Mouse (Mus musculus): Measurements from ENCODE around the gene Vps13d. TPM values are rescaled to one million over a fixed set of nuclear protein-coding genes. Genes with fewer than 3 reads are reported as not detected.

Gene Vps13d
- polyA plus RNA-seq (2014; fragmentation: Nextera tagmentation; extraction: Ambion mirVana): 12.1 and 12.7 TPM in 2 replicates

GRCm38 (mm10) chr4:145194559-145195162 lies at the start of gene Vps13d:
Vps13d (minus strand) TSS chr4:145195005.
- peak within 1 kb of the TSS; percentile 72 for H3K27ac ChIP-seq
- peak; percentile 96 for DNase-seq (ENCODE audit: low spot score)
- H3K9ac ChIP-seq: peak within 1 kb of the TSS; percentile 92
- H3K27me3 ChIP-seq (ENCODE audit: control insufficient read depth, insufficient read depth, low read length): no peaks in the 10 kb centered on the region
- peak within 1 kb of the TSS; percentile 84 for H3K4me2 ChIP-seq (replicated peaks)
- H3K4me1 ChIP-seq (replicated peaks; ENCODE audit: control insufficient read depth, insufficient read depth, low read length): peaks cover 13% of the 10 kb centered on the region
- H3K4me3 ChIP-seq (replicated peaks; ENCODE audit: low read length): peak within 1 kb of the TSS; percentile 92
- ATAC-seq (ENCODE audit: low FRiP score): peak; percentile 95
- H3K36me3 ChIP-seq (replicated peaks; ENCODE audit: control insufficient read depth, insufficient read depth): peaks cover 10% of the 10 kb centered on the region
- under 1% methylated on average over 53 of the region's 53 CpGs for WGBS
- no peaks in the 10 kb centered on the region for H3K9me3 ChIP-seq (ENCODE audit: control insufficient read depth, low read length)

GRCm38 (mm10) chr4:145242719-145243350 lies 48.0 kb upstream of the Vps13d start:
- Histone ChIP-seq H3K4me1 (replicated peaks; ENCODE audit: control insufficient read depth, insufficient read depth, low read length) (peaks cover 11% of the 10 kb centered on the region; the same call in 1 of the 2 replicates), H3K27ac (no peak overlapping the region)
- no peak for ATAC-seq (ENCODE audit: low FRiP score)

GRCm38 (mm10) chr4:145240723-145241231 lies 46.0 kb upstream of the Vps13d start:
- Histone ChIP-seq H3K36me3 (replicated peaks; ENCODE audit: control insufficient read depth, insufficient read depth) (no peaks in the 10 kb centered on the region), H3K27me3 (ENCODE audit: control insufficient read depth, insufficient read depth, low read length) (peaks cover 9% of the 10 kb centered on the region; the same call in 1 of the 2 replicates), H3K9me3 (ENCODE audit: control insufficient read depth, low read length) (no peaks in the 10 kb centered on the region), H3K9ac (no peak overlapping the region), H3K4me3 (replicated peaks; ENCODE audit: low read length) (no peak overlapping the region), H3K4me1 (replicated peaks; ENCODE audit: control insufficient read depth, insufficient read depth, low read length) (0 out of 2 replicates have a peak, but pooled peaks cover 1% of the 10 kb centered on the region), H3K27ac (no peak overlapping the region), H3K4me2 (replicated peaks) (no peak overlapping the region)
- WGBS: 80% methylated on average over 4 of the region's 4 CpGs
- no peak for ATAC-seq (ENCODE audit: low FRiP score)
- no peak for DNase-seq (ENCODE audit: low spot score)

More at GRCm38 (mm10) chr4:145242719-145243350, 48.0 kb upstream of the Vps13d start:
- 61% methylated on average over 1 of the region's 1 CpGs for WGBS
- H3K36me3 ChIP-seq (replicated peaks; ENCODE audit: control insufficient read depth, insufficient read depth): no peaks in the 10 kb centered on the region
- no peak overlapping the region for H3K4me3 ChIP-seq (replicated peaks; ENCODE audit: low read length)
- no peak for DNase-seq (ENCODE audit: low spot score)
- H3K4me2 ChIP-seq (replicated peaks): no peak overlapping the region
- H3K9ac ChIP-seq: no peak overlapping the region
- no peaks in the 10 kb centered on the region for H3K9me3 ChIP-seq (ENCODE audit: control insufficient read depth, low read length)
- H3K27me3 ChIP-seq (ENCODE audit: control insufficient read depth, insufficient read depth, low read length): peaks cover 29% of the 10 kb centered on the region

- Histone ChIP-seq H3K27ac (no peak overlapping the region), H3K4me2 (replicated peaks) (no peak overlapping the region), H3K4me3 (replicated peaks; ENCODE audit: low read length) (no peak overlapping the region), H3K27me3 (ENCODE audit: control insufficient read depth, insufficient read depth, low read length) (no peaks in the 10 kb centered on the region), H3K9me3 (ENCODE audit: control insufficient read depth, low read length) (no peaks in the 10 kb centered on the region), H3K36me3 (replicated peaks; ENCODE audit: control insufficient read depth, insufficient read depth) (no peaks in the 10 kb centered on the region), H3K4me1 (replicated peaks; ENCODE audit: control insufficient read depth, insufficient read depth, low read length) (no peaks in the 10 kb centered on the region), H3K9ac (no peak overlapping the region)
- WGBS: 46% methylated on average over 4 of the region's 4 CpGs
- peak; percentile 55 for DNase-seq (ENCODE audit: low spot score)
- ATAC-seq (ENCODE audit: low FRiP score): peak; percentile 74; the same call in 1 of the 2 replicates
Measured at GRCm38 (mm10) chr4:145239049-145239830, 44.4 kb upstream of the Vps13d start.

- Histone ChIP-seq H3K4me1 (replicated peaks; ENCODE audit: control insufficient read depth, insufficient read depth, low read length) (no peaks in the 10 kb centered on the region), H3K27me3 (ENCODE audit: control insufficient read depth, insufficient read depth, low read length) (no peaks in the 10 kb centered on the region), H3K4me2 (replicated peaks) (no peak overlapping the region), H3K4me3 (replicated peaks; ENCODE audit: low read length) (no peak overlapping the region), H3K9ac (no peak overlapping the region), H3K9me3 (ENCODE audit: control insufficient read depth, low read length) (no peaks in the 10 kb centered on the region), H3K36me3 (replicated peaks; ENCODE audit: control insufficient read depth, insufficient read depth) (no peaks in the 10 kb centered on the region), H3K27ac (no peak overlapping the region)
- no peak for ATAC-seq (ENCODE audit: low FRiP score)
- DNase-seq (ENCODE audit: low spot score): no peak
- WGBS: 92% methylated on average over 7 of the region's 7 CpGs
Measured at GRCm38 (mm10) chr4:145236027-145236426, 41.2 kb upstream of the Vps13d start.

- WGBS: 24% methylated on average over 3 of the region's 3 CpGs
- no peak overlapping the region for H3K4me2 ChIP-seq (replicated peaks)
- ATAC-seq (ENCODE audit: low FRiP score): no peak
Measured at GRCm38 (mm10) chr4:145233487-145234228, 38.9 kb upstream of the Vps13d start.

GRCm38 (mm10) chr4:145231732-145232131 lies 36.9 kb upstream of the Vps13d start:
- Histone ChIP-seq H3K36me3 (replicated peaks; ENCODE audit: control insufficient read depth, insufficient read depth) (no peaks in the 10 kb centered on the region), H3K27me3 (ENCODE audit: control insufficient read depth, insufficient read depth, low read length) (no peaks in the 10 kb centered on the region), H3K4me1 (replicated peaks; ENCODE audit: control insufficient read depth, insufficient read depth, low read length) (no peaks in the 10 kb centered on the region), H3K4me3 (replicated peaks; ENCODE audit: low read length) (no peak overlapping the region), H3K27ac (no peak overlapping the region), H3K9me3 (ENCODE audit: control insufficient read depth, low read length) (no peaks in the 10 kb centered on the region), H3K4me2 (replicated peaks) (no peak overlapping the region), H3K9ac (no peak overlapping the region)
- 93% methylated on average over 5 of the region's 5 CpGs for WGBS
- no peak for DNase-seq (ENCODE audit: low spot score)
- ATAC-seq (ENCODE audit: low FRiP score): no peak

More at GRCm38 (mm10) chr4:145233487-145234228, 38.9 kb upstream of the Vps13d start:
- no peaks in the 10 kb centered on the region for H3K4me1 ChIP-seq (replicated peaks; ENCODE audit: control insufficient read depth, insufficient read depth, low read length)
- H3K27ac ChIP-seq: no peak overlapping the region
- no peaks in the 10 kb centered on the region for H3K9me3 ChIP-seq (ENCODE audit: control insufficient read depth, low read length)
- no peaks in the 10 kb centered on the region for H3K36me3 ChIP-seq (replicated peaks; ENCODE audit: control insufficient read depth, insufficient read depth)
- no peaks in the 10 kb centered on the region for H3K27me3 ChIP-seq (ENCODE audit: control insufficient read depth, insufficient read depth, low read length)
- no peak overlapping the region for H3K4me3 ChIP-seq (replicated peaks; ENCODE audit: low read length)
- H3K9ac ChIP-seq: no peak overlapping the region
- no peak for DNase-seq (ENCODE audit: low spot score)

GRCm38 (mm10) chr4:145230647-145231046 lies 35.8 kb upstream of the Vps13d start:
- no peak overlapping the region for H3K4me3 ChIP-seq (replicated peaks; ENCODE audit: low read length)
- DNase-seq (ENCODE audit: low spot score): no peak
- H3K4me1 ChIP-seq (replicated peaks; ENCODE audit: control insufficient read depth, insufficient read depth, low read length): no peaks in the 10 kb centered on the region
- no peaks in the 10 kb centered on the region for H3K27me3 ChIP-seq (ENCODE audit: control insufficient read depth, insufficient read depth, low read length)
- no peak overlapping the region for H3K4me2 ChIP-seq (replicated peaks)
- 100% methylated on average over 2 of the region's 2 CpGs for WGBS
- no peaks in the 10 kb centered on the region for H3K9me3 ChIP-seq (ENCODE audit: control insufficient read depth, low read length)
- no peaks in the 10 kb centered on the region for H3K36me3 ChIP-seq (replicated peaks; ENCODE audit: control insufficient read depth, insufficient read depth)
- H3K27ac ChIP-seq: no peak overlapping the region
- H3K9ac ChIP-seq: no peak overlapping the region
- no peak for ATAC-seq (ENCODE audit: low FRiP score)
